Mouse (Mus musculus): ENCODE data around the gene Kcne1l. TPM values are rescaled to one million over a fixed set of nuclear protein-coding genes. Genes with fewer than 3 reads are reported as not detected.

Gene Kcne1l
- not detected for total RNA-seq (2018; cell fraction: chromatin; rRNA removed)
- total RNA-seq (2018; cell fraction: cytosol; rRNA removed), result not detected
- total RNA-seq (2018; cell fraction: nucleus; rRNA removed), result not detected
- not detected in 3 replicates for polyA plus RNA-seq (2018)

GRCm38 (mm10) chrX:142305869-142306581 lies at the start of gene Kcne1l:
Kcne1l (minus strand) TSS chrX:142306294.
- Histone ChIP-seq H3K4me3 (ENCODE audit: inconsistent target) (no peak within 1 kb of the TSS), H3K36me3 (ENCODE audit: inconsistent target) (no peaks in the 10 kb centered on the region), H3K79me2 (ENCODE audit: inconsistent target) (no peaks in the 10 kb centered on the region), H3K27ac (no peak within 1 kb of the TSS)
- 49% methylated on average over 16 of the region's 33 CpGs for WGBS (ENCODE audit: missing documents)

- Histone ChIP-seq H3K27ac (no peak overlapping the region), H3K4me3 (ENCODE audit: inconsistent target) (no peak overlapping the region), H3K36me3 (ENCODE audit: inconsistent target) (peaks cover 8% of the 10 kb centered on the region; the same call in 1 of the 2 replicates), H3K79me2 (ENCODE audit: inconsistent target) (no peaks in the 10 kb centered on the region)
- 97% methylated on average over 6 of the region's 6 CpGs for WGBS (ENCODE audit: missing documents)
Observed at GRCm38 (mm10) chrX:142336207-142336606, 30.1 kb upstream of the Kcne1l start.

GRCm38 (mm10) chrX:142335502-142335901 lies 29.4 kb upstream of the Kcne1l start:
- Histone ChIP-seq H3K79me2 (ENCODE audit: inconsistent target) (no peaks in the 10 kb centered on the region), H3K4me3 (ENCODE audit: inconsistent target) (no peak overlapping the region), H3K36me3 (ENCODE audit: inconsistent target) (peaks cover 6% of the 10 kb centered on the region; the same call in 1 of the 2 replicates), H3K27ac (no peak overlapping the region)
- 95% methylated on average over 5 of the region's 5 CpGs for WGBS (ENCODE audit: missing documents)

GRCm38 (mm10) chrX:142325760-142326159 lies 19.7 kb upstream of the Kcne1l start:
- Histone ChIP-seq H3K4me3 (ENCODE audit: inconsistent target) (no peak overlapping the region), H3K79me2 (ENCODE audit: inconsistent target) (no peaks in the 10 kb centered on the region), H3K36me3 (ENCODE audit: inconsistent target) (peaks cover 6% of the 10 kb centered on the region; the same call in 1 of the 2 replicates), H3K27ac (no peak overlapping the region)
- 92% methylated on average over 1 of the region's 2 CpGs for WGBS (ENCODE audit: missing documents)

DNA sequence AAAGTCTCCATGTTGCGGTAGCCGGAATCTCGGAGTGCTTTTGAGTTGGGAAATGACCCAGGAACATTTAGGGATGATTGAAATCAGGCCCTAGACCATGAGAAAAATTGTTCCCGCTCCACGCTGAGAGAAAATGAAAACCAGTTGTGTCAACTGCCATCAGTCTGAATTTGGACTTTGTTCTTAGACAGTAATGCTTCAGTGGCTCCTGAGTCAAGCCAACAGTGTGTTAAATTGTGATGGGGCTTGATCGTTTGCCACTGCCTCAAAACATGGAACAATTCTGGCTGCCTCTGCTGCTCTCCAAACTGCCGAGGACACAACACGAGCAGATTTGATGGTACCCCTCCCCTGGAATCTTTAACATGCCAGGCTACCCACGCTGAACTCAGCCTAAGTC lies 10.0 kb upstream of the Kcne1l start:
- WGBS (ENCODE audit: missing documents), result 85% methylated on average over 8 of the region's 9 CpGs
- Histone ChIP-seq H3K27ac (no peak overlapping the region), H3K4me3 (ENCODE audit: inconsistent target) (no peak overlapping the region), H3K36me3 (ENCODE audit: inconsistent target) (no peaks in the 10 kb centered on the region), H3K79me2 (ENCODE audit: inconsistent target) (no peaks in the 10 kb centered on the region)

DNA sequence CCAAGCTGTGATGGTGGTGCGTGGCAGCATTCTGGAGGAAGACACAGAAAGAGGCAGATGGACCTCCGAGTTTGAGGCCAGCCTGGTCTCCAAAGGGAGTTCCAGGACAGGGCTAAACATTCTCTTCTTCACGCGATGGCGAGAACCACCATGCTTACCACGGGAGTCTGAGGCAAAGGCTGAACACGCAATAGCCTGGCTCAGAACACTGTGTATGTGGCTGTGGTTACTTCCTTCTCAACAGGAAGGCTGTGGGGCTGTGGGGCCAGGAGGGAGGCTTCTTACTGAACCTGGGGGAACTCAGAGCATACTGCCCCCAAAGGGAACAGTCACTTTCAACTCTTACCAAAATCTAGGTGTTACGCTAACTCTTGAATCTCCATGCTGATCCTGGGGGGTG lies 9.2 kb upstream of the Kcne1l start:
- Histone ChIP-seq H3K79me2 (ENCODE audit: inconsistent target) (no peaks in the 10 kb centered on the region), H3K4me3 (ENCODE audit: inconsistent target) (no peak overlapping the region), H3K36me3 (ENCODE audit: inconsistent target) (no peaks in the 10 kb centered on the region), H3K27ac (no peak overlapping the region)
- WGBS (ENCODE audit: missing documents), result 48% methylated on average over 8 of the region's 8 CpGs

- H3K27ac ChIP-seq, result no peak overlapping the region
- no peak overlapping the region for H3K4me3 ChIP-seq (ENCODE audit: inconsistent target)
- WGBS (ENCODE audit: missing documents), result 47% methylated on average over 8 of the region's 11 CpGs
- H3K79me2 ChIP-seq (ENCODE audit: inconsistent target), result no peaks in the 10 kb centered on the region
- H3K36me3 ChIP-seq (ENCODE audit: inconsistent target), result no peaks in the 10 kb centered on the region
Observed at GRCm38 (mm10) chrX:142314307-142315024, 8.4 kb upstream of the Kcne1l start.

GRCm38 (mm10) chrX:142310431-142310830 lies 4.3 kb upstream of the Kcne1l start:
- WGBS (ENCODE audit: missing documents), result 93% methylated on average over 5 of the region's 5 CpGs

GRCm38 (mm10) chrX:142305010-142305868 lies 855 bp downstream of the Kcne1l start:
- H3K36me3 ChIP-seq (ENCODE audit: inconsistent target), result no peaks in the 10 kb centered on the region
- no peak overlapping the region for H3K4me3 ChIP-seq (ENCODE audit: inconsistent target)
- no peaks in the 10 kb centered on the region for H3K79me2 ChIP-seq (ENCODE audit: inconsistent target)
- 55% methylated on average over 32 of the region's 35 CpGs for WGBS (ENCODE audit: missing documents)
- H3K27ac ChIP-seq, result no peak overlapping the region

More at GRCm38 (mm10) chrX:142310431-142310830, 4.3 kb upstream of the Kcne1l start:
- Histone ChIP-seq H3K27ac (no peak overlapping the region), H3K79me2 (ENCODE audit: inconsistent target) (no peaks in the 10 kb centered on the region), H3K36me3 (ENCODE audit: inconsistent target) (no peaks in the 10 kb centered on the region), H3K4me3 (ENCODE audit: inconsistent target) (no peak overlapping the region)

- H3K27ac ChIP-seq, result no peak overlapping the region
- H3K4me3 ChIP-seq (ENCODE audit: inconsistent target), result no peak overlapping the region
- no peaks in the 10 kb centered on the region for H3K36me3 ChIP-seq (ENCODE audit: inconsistent target)
- H3K79me2 ChIP-seq (ENCODE audit: inconsistent target), result no peaks in the 10 kb centered on the region
Observed at GRCm38 (mm10) chrX:142304592-142304991, 1.5 kb downstream of the Kcne1l start.

DNA sequence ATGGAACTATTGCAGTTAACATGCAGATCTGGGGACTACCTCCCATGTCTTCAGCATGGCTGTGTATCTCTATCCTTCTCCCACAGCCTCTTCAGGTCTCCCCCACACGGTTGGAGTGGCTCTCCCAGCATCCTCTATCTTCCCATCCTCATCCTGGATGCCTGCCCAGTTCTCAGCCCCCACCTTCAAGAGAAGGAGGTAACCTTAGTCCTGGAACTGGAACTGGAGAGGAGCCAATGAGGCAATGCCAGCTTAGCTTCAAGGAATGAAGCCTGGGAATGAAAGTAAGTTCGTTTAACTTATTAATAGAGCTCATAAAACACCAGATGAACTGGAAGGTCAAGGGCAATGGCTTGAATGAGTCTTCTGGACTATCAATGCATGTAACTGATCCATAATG lies 2.6 kb downstream of the Kcne1l start:
- Histone ChIP-seq H3K27ac (no peak overlapping the region), H3K4me3 (ENCODE audit: inconsistent target) (no peak overlapping the region), H3K36me3 (ENCODE audit: inconsistent target) (no peaks in the 10 kb centered on the region), H3K79me2 (ENCODE audit: inconsistent target) (no peaks in the 10 kb centered on the region)
- 61% methylated on average over 2 of the region's 2 CpGs for WGBS (ENCODE audit: missing documents)

GRCm38 (mm10) chrX:142285905-142286304 lies 20.2 kb downstream of the Kcne1l start:
- no peaks in the 10 kb centered on the region for H3K79me2 ChIP-seq (ENCODE audit: inconsistent target)
- WGBS (ENCODE audit: missing documents), result 59% methylated on average over 5 of the region's 5 CpGs
- no peak overlapping the region for H3K4me3 ChIP-seq (ENCODE audit: inconsistent target)

DNA sequence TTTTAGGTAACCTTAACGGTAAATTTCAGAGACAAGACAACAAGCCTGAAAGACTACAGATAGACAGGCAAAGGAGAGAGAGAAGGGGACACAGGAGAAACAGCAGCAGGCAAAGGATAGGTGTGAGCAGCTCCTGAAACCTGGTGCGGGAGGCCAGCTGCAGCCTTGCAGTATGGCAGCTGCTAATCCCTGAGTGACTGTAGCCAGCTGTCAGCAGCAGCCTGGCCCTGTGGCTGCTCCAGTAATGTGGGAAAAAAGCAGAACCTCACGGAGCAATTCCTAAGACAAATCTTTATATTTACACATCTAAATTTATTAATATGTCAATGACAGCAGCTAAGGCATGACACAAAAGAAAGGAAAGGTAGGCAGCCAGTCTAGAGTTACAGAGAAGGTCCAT lies 29.5 kb downstream of the Kcne1l start:
- Histone ChIP-seq H3K4me3 (ENCODE audit: inconsistent target) (no peak overlapping the region), H3K27ac (no peak overlapping the region), H3K36me3 (ENCODE audit: inconsistent target) (no peaks in the 10 kb centered on the region), H3K79me2 (ENCODE audit: inconsistent target) (no peaks in the 10 kb centered on the region)
- 74% methylated on average over 3 of the region's 3 CpGs for WGBS (ENCODE audit: missing documents)

More at GRCm38 (mm10) chrX:142285905-142286304, 20.2 kb downstream of the Kcne1l start:
- no peaks in the 10 kb centered on the region for H3K36me3 ChIP-seq (ENCODE audit: inconsistent target)
- H3K27ac ChIP-seq, result no peak overlapping the region

- Histone ChIP-seq H3K36me3 (ENCODE audit: inconsistent target) (no peaks in the 10 kb centered on the region), H3K27ac (no peak overlapping the region), H3K4me3 (ENCODE audit: inconsistent target) (no peak overlapping the region), H3K79me2 (ENCODE audit: inconsistent target) (no peaks in the 10 kb centered on the region)
- 87% methylated on average over 3 of the region's 3 CpGs for WGBS (ENCODE audit: missing documents)
Observed at GRCm38 (mm10) chrX:142276031-142276430, 30.1 kb downstream of the Kcne1l start.

Data from macrophage (primary cell).